Mouse (Mus musculus): Measurements from ENCODE around the gene Pnpt1. TPM values are rescaled to one million over a fixed set of nuclear protein-coding genes. Genes with fewer than 3 reads are reported as not detected.

Gene Pnpt1
- 17.8 and 17.9 TPM in 2 replicates for polyA plus RNA-seq (2015; fragmentation: Nextera tagmentation; extraction: Ambion mirVana)

GRCm38 (mm10) chr11:29130385-29131355 is at the start of gene Pnpt1:
TSS of gene Pnpt1 (plus strand) at chr11:29130744.

GRCm38 (mm10) chr11:29172563-29173124 is 42.1 kb downstream of the Pnpt1 start, which contains the start of gene Ppp4r3b:
TSS of gene Ppp4r3b (plus strand) at chr11:29172890.

Other genes with a start within 250 kb of the Pnpt1 start
- gene Ppp4r3b, start 42.1 kb downstream of the Pnpt1 start, polyA plus RNA-seq (2015; fragmentation: Nextera tagmentation; extraction: Ambion mirVana) = 37.8 and 44.5 TPM in 2 replicates
- gene Cfap36, start 116.7 kb downstream of the Pnpt1 start, polyA plus RNA-seq (2015; fragmentation: Nextera tagmentation; extraction: Ambion mirVana) = 37.2 and 48.0 TPM in 2 replicates
- gene Ccdc88a, start 242.9 kb downstream of the Pnpt1 start, polyA plus RNA-seq (2015; fragmentation: Nextera tagmentation; extraction: Ambion mirVana) = 15.1 and 20.0 TPM in 2 replicates